8 mouse cellular contexts compared by ENCODE assay signal in genomic region chr11:98026248-98026569, GRCm38 (mm10). TPM values are rescaled to one million over a fixed set of nuclear protein-coding genes. Genes with fewer than 3 reads are reported as not detected.
DNase-seq lines count a peak whose midpoint lies in the region; ATAC-seq and TF ChIP-seq lines count a peak whose summit lies in the region.

No protein-coding gene starts in this region.

- peaks cover 33% of the 10 kb centered on the region for H3K36me3 ChIP-seq in heart, embryonic 13.5 days
- H3K36me3 ChIP-seq in ES-E14 (ENCODE audit: control insufficient read depth, insufficient read depth, low read length, poor library complexity, severe bottlenecking), result peaks cover 32% of the 10 kb centered on the region
- H3K36me3 ChIP-seq in hindbrain, embryonic 11.5 days (ENCODE audit: control insufficient read depth, insufficient read depth, low read length), result peaks cover 10% of the 10 kb centered on the region; the same call in 1 of the 2 replicates

- peak overlapping the region; percentile 99 for H3K9ac ChIP-seq in heart, embryonic 13.5 days
- peak overlapping the region; percentile 90 for H3K9ac ChIP-seq in ES-E14 (ENCODE audit: insufficient read depth, low read depth, low read length, poor library complexity, severe bottlenecking)
- peak overlapping the region; percentile 99 for H3K9ac ChIP-seq in hindbrain, embryonic 11.5 days (ENCODE audit: low read depth, low read length)

- WGBS in heart, embryonic 13.5 days, result 7% methylated on average over 15 of the region's 15 CpGs
- 9% methylated on average over 15 of the region's 15 CpGs for WGBS in hindbrain, embryonic 11.5 days

- H3K4me1 ChIP-seq in heart, embryonic 13.5 days, result peaks cover 32% of the 10 kb centered on the region
- H3K4me1 ChIP-seq in ES-E14 (ENCODE audit: control insufficient read depth in 2 of 2, insufficient read depth in 2 of 2, low read length in 2 of 2, poor library complexity in 1 of 2), result peaks cover 0 to 11% of the 10 kb centered on the region in 2 experiments; a peak in 2 of 4 replicates
- peaks cover 7% of the 10 kb centered on the region for H3K4me1 ChIP-seq in hindbrain, embryonic 11.5 days (replicated peaks; ENCODE audit: control insufficient read depth, insufficient read depth, low read length)

- peak overlapping the region; percentile 94 for H3K27ac ChIP-seq in heart, embryonic 13.5 days (replicated peaks)
- H3K27ac ChIP-seq in ES-E14 (ENCODE audit: insufficient read depth, low read depth, low read length, poor library complexity, severe bottlenecking), result peak overlapping the region; percentile 54; the same call in 1 of the 2 replicates
- peak overlapping the region; percentile 85 for H3K27ac ChIP-seq in hindbrain, embryonic 11.5 days (ENCODE audit: low read depth, low read length)

- DNase-seq in heart, adult 8-10 months (ENCODE audit: low spot score), result no peak
- no peak for DNase-seq in ES-E14 (ENCODE audit: low read depth, low spot score)
- DNase-seq in hindbrain, embryonic 11.5 days (ENCODE audit: low spot score), result no peak
- DNase-seq in retina, embryonic 14.5 days (ENCODE audit: low spot score), result no peak
- DNase-seq in spleen, postnatal 10 days (ENCODE audit: low spot score in 2 of 2), result no peak
- no peak for DNase-seq in adrenal gland, adult 18-20 months (ENCODE audit: low spot score in 2 of 2)

- H3K4me3 ChIP-seq in heart, embryonic 13.5 days, result peak overlapping the region; percentile 94
- peak overlapping the region; percentile 65 to 70 for H3K4me3 ChIP-seq in ES-E14 (ENCODE audit: insufficient read depth in 1 of 2, low read depth in 1 of 2, low read length in 2 of 2, poor library complexity in 1 of 2, severe bottlenecking in 1 of 2)
- H3K4me3 ChIP-seq in hindbrain, embryonic 11.5 days (ENCODE audit: low read depth, low read length), result peak overlapping the region; percentile 99

- peak overlapping the region; percentile 98 for H3K4me2 ChIP-seq in heart, embryonic 13.5 days
- H3K4me2 ChIP-seq in hindbrain, embryonic 11.5 days (replicated peaks; ENCODE audit: low read depth, low read length), result peak overlapping the region; percentile 53

- H3K9me3 ChIP-seq in heart, embryonic 13.5 days, result no peaks in the 10 kb centered on the region
- no peaks in the 10 kb centered on the region for H3K9me3 ChIP-seq in ES-E14 (ENCODE audit: control insufficient read depth, insufficient read depth, low read depth, low read length)
- no peaks in the 10 kb centered on the region for H3K9me3 ChIP-seq in hindbrain, embryonic 11.5 days (ENCODE audit: control insufficient read depth, low read length)

- in situ Hi-C loops in ES-E14 (cut with MboI; ENCODE audit: low sequenced_read_pairs in 2 of 2, unreplicated experiment in 2 of 2), result no loop called here

- no peak for ATAC-seq in heart, embryonic 13.5 days (ENCODE audit: extremely low read depth, insufficient number of reproducible peaks, low FRiP score, low TSS enrichment)
- no peak for ATAC-seq in hindbrain, embryonic 11.5 days (ENCODE audit: low FRiP score)
- ATAC-seq in megakaryocyte progenitor cell, adult 5-6 weeks (replicated peaks; ENCODE audit: poor library complexity), result peak; percentile 11; the same call in 1 of the 2 replicates

- no peaks in the 10 kb centered on the region for H3K27me3 ChIP-seq in heart, embryonic 13.5 days (replicated peaks)
- H3K27me3 ChIP-seq in hindbrain, embryonic 11.5 days (ENCODE audit: control insufficient read depth, insufficient read depth, low read length), result no peaks in the 10 kb centered on the region

TF ChIP-seq in ES-E14, 5 proteins besides CTCF, POLR2A, EP300 and RAD21:
- TF ChIP-seq HCFC1 (IDR thresholded peaks at IDR 0.05; ENCODE audit: borderline replicate concordance, insufficient read depth, low read length), result no peak
- no peak for TF ChIP-seq CHD2 (IDR thresholded peaks at IDR 0.05; ENCODE audit: low read depth, low read length)
- TF ChIP-seq ZNF384 (IDR thresholded peaks at IDR 0.05; ENCODE audit: low read depth, low read length), result no peak
- TF ChIP-seq MAFK (IDR thresholded peaks at IDR 0.05; ENCODE audit: insufficient read depth, low read depth, low read length), result no peak
- no peak for TF ChIP-seq ZC3H11A (IDR thresholded peaks at IDR 0.05; ENCODE audit: borderline replicate concordance, low read depth, low read length)

RNA-seq across cellular contexts. Expression of gene Rpl19, which starts 0.3 kb away (rescaled TPM):
- 676 and 751 TPM in 2 replicates for polyA plus RNA-seq in heart, embryonic 13.5 days (2015; fragmentation: Nextera tagmentation; extraction: Ambion mirVana)
- total RNA-seq in heart, adult 8-10 months (2022), result 100 to 1,000 TPM; 503 to 616 (median 589) TPM
- total RNA-seq in ES-E14 (2012; rRNA removed), result 3,222 and 3,264 TPM in 2 replicates
- polyA plus RNA-seq in hindbrain, embryonic 11.5 days (2014; fragmentation: Nextera tagmentation; extraction: Ambion mirVana), result 970 and 990 TPM in 2 replicates
- total RNA-seq in megakaryocyte progenitor cell, adult 5-6 weeks (2015), result 3,659 and 3,794 TPM in 2 replicates
- total RNA-seq in megakaryocyte progenitor cell, adult 5-6 weeks (2017), result 1,648 and 1,816 TPM in 2 replicates
- 1,000 to 10,000 TPM; 1,100 to 1,184 TPM for total RNA-seq in adrenal gland, adult 18-20 months (2021)

RNA-seq across cellular contexts. Expression of gene Cacnb1, which starts 3.4 kb away (rescaled TPM):
- 6.0 and 6.7 TPM in 2 replicates for polyA plus RNA-seq in heart, embryonic 13.5 days (2015; fragmentation: Nextera tagmentation; extraction: Ambion mirVana)
- 1 to 10 TPM; 6.2 to 8.5 (median 6.5) TPM for total RNA-seq in heart, adult 8-10 months (2022)
- 6.2 and 12.0 TPM in 2 replicates for total RNA-seq in ES-E14 (2012; rRNA removed)
- 13.1 and 18.3 TPM in 2 replicates for polyA plus RNA-seq in hindbrain, embryonic 11.5 days (2014; fragmentation: Nextera tagmentation; extraction: Ambion mirVana)
- total RNA-seq in megakaryocyte progenitor cell, adult 5-6 weeks (2015), result 0.17 and 1.2 TPM in 2 replicates
- 0.41 and 0.92 TPM in 2 replicates for total RNA-seq in megakaryocyte progenitor cell, adult 5-6 weeks (2017)
- total RNA-seq in adrenal gland, adult 18-20 months (2021), result 10 to 100 TPM in 1 of 2 experiments, 1 to 10 TPM in 1; 8.6 to 10.1 TPM

RNA-seq across cellular contexts. Expression of gene Stac2, which starts 27.1 kb away (rescaled TPM):
- polyA plus RNA-seq in heart, embryonic 13.5 days (2015; fragmentation: Nextera tagmentation; extraction: Ambion mirVana), result 0.83 and 0.84 TPM in 2 replicates
- total RNA-seq in heart, adult 8-10 months (2022), result under 1 TPM; 0.16 to 0.23 (median 0.19) TPM
- 2.1 and 3.8 TPM in 2 replicates for total RNA-seq in ES-E14 (2012; rRNA removed)
- 1.4 and 1.8 TPM in 2 replicates for polyA plus RNA-seq in hindbrain, embryonic 11.5 days (2014; fragmentation: Nextera tagmentation; extraction: Ambion mirVana)
- not detected in 2 replicates for total RNA-seq in megakaryocyte progenitor cell, adult 5-6 weeks (2015)
- total RNA-seq in megakaryocyte progenitor cell, adult 5-6 weeks (2017), result not detected in 2 replicates
- total RNA-seq in adrenal gland, adult 18-20 months (2021), result 10 to 100 TPM in 1 of 2 experiments, 1 to 10 TPM in 1; 5.0 to 12.3 TPM

RNA-seq across cellular contexts. Expression of gene Arl5c, which starts 30.2 kb away (rescaled TPM):
- polyA plus RNA-seq in heart, embryonic 13.5 days (2015; fragmentation: Nextera tagmentation; extraction: Ambion mirVana), result 4.6 and 5.1 TPM in 2 replicates
- total RNA-seq in heart, adult 8-10 months (2022), result under 1 TPM; 0.22 to 0.87 (median 0.45) TPM
- total RNA-seq in ES-E14 (2012; rRNA removed), result 2.9 and 4.4 TPM in 2 replicates
- polyA plus RNA-seq in hindbrain, embryonic 11.5 days (2014; fragmentation: Nextera tagmentation; extraction: Ambion mirVana), result 9.5 and 10.2 TPM in 2 replicates
- total RNA-seq in megakaryocyte progenitor cell, adult 5-6 weeks (2015), result 3.9 and 6.1 TPM in 2 replicates
- total RNA-seq in megakaryocyte progenitor cell, adult 5-6 weeks (2017), result 2.5 and 7.6 TPM in 2 replicates
- under 1 TPM; 0.45 to 0.63 TPM for total RNA-seq in adrenal gland, adult 18-20 months (2021)

RNA-seq across cellular contexts. Expression of gene Plxdc1, which starts 40.0 kb away (rescaled TPM):
- 0.23 and 0.44 TPM in 2 replicates for polyA plus RNA-seq in heart, embryonic 13.5 days (2015; fragmentation: Nextera tagmentation; extraction: Ambion mirVana)
- total RNA-seq in heart, adult 8-10 months (2022), result 1 to 10 TPM; 2.7 to 4.5 (median 3.4) TPM
- 2.5 and 4.3 TPM in 2 replicates for total RNA-seq in ES-E14 (2012; rRNA removed)
- 0.18 and 0.28 TPM in 2 replicates for polyA plus RNA-seq in hindbrain, embryonic 11.5 days (2014; fragmentation: Nextera tagmentation; extraction: Ambion mirVana)
- 2.3 and 3.0 TPM in 2 replicates for total RNA-seq in megakaryocyte progenitor cell, adult 5-6 weeks (2015)
- 0.92 and 1.0 TPM in 2 replicates for total RNA-seq in megakaryocyte progenitor cell, adult 5-6 weeks (2017)
- total RNA-seq in adrenal gland, adult 18-20 months (2021), result 10 to 100 TPM in 1 of 2 experiments, 1 to 10 TPM in 1; 6.9 to 16.2 TPM
